Mouse (Mus musculus) midbrain, embryonic 11.5 days (tissue): ENCODE measurements at regions not wholly inside any gene's neighbourhood (a gene's known extent, or its start where the extent isn't known, plus 50 kb on each side); places are given as distances from the start of the nearest gene placed in this dataset.

ENCODE experiments used
- ATAC-seq: fragments of 200-750 bp; cut with Nextera tagmentation; 2 replicates; pipeline ENCODE4 v1.8.0; 2017; ENCODE audit warnings: moderate TSS enrichment, moderate library complexity; ENCODE audit not compliant: low FRiP score
- DNase-seq: peaks from one replicate; pipeline ENCODE4 v3.0.0; 2015; ENCODE audit warnings: low spot score; ENCODE audit errors: missing footprints
- H3K27ac ChIP-seq: fragments of 300-500 bp; sonication (generic); 2 replicates; pipeline ENCODE4 v1.5.1; 2014; ENCODE audit warnings: low read depth, low read length
- H3K27me3 ChIP-seq: fragments of 300-500 bp; sonication (generic); 2 replicates; pipeline ENCODE4 v1.6.1; 2014; ENCODE audit warnings: mild to moderate bottlenecking, low read length, moderate library complexity, mixed read lengths; ENCODE audit not compliant: control insufficient read depth, insufficient read depth
- H3K36me3 ChIP-seq: fragments of 300-500 bp; sonication (generic); 2 replicates; pipeline ENCODE4 v1.6.1; 2014; ENCODE audit warnings: mild to moderate bottlenecking, low read length, moderate library complexity, mixed read lengths; ENCODE audit not compliant: control insufficient read depth, insufficient read depth
- H3K4me1 ChIP-seq: fragments of 300-500 bp; sonication (generic); 2 replicates; pipeline ENCODE4 v1.6.1; 2014; ENCODE audit warnings: low read length; ENCODE audit not compliant: control insufficient read depth, insufficient read depth
- H3K4me2 ChIP-seq: fragments of 300-500 bp; sonication (generic); 2 replicates; pipeline ENCODE4 v1.6.1; 2014; ENCODE audit warnings: mild to moderate bottlenecking, moderate library complexity
- H3K4me3 ChIP-seq: fragments of 300-500 bp; sonication (generic); 2 replicates; pipeline ENCODE4 v1.5.1; 2014; ENCODE audit warnings: low read depth, low read length
- H3K9ac ChIP-seq: fragments of 300-500 bp; sonication (generic); 2 replicates; pipeline ENCODE4 v1.6.1; 2014; ENCODE audit warnings: low read length
- H3K9me3 ChIP-seq: fragments of 300-500 bp; sonication (generic); 2 replicates; pipeline ENCODE4 v1.6.1; 2016; ENCODE audit warnings: low read length; ENCODE audit not compliant: control insufficient read depth
- WGBS: fragments of 180-500 bp; shearing (Covaris S2); extraction: QIAGEN DNeasy Blood & Tissue Kit; methylation state at CpG from one replicate; pipeline ENCODE4 v1.1.7; 2014; 5-methylcytosine and 5-hydroxymethylcytosine counted together

GRCm38 (mm10) chr9:41761050-41761576, 363.0 kb downstream of the Sorl1 start:
- Histone ChIP-seq H3K9me3 (no peaks in the 10 kb centered on the region), H3K4me1 (no peaks in the 10 kb centered on the region), H3K9ac (no peak overlapping the region), H3K27ac (no peak overlapping the region), H3K36me3 (no peaks in the 10 kb centered on the region), H3K27me3 (no peaks in the 10 kb centered on the region), H3K4me3 (no peak overlapping the region), H3K4me2 (no peak overlapping the region)
- ATAC-seq, result no peak
- 80% methylated on average over 3 of the region's 3 CpGs for WGBS
- no peak for DNase-seq

- Histone ChIP-seq H3K36me3 (no peaks in the 10 kb centered on the region), H3K4me2 (no peak overlapping the region), H3K9me3 (no peaks in the 10 kb centered on the region), H3K9ac (no peak overlapping the region), H3K4me3 (no peak overlapping the region), H3K27ac (no peak overlapping the region), H3K27me3 (no peaks in the 10 kb centered on the region), H3K4me1 (no peaks in the 10 kb centered on the region)
- DNase-seq (no peak), ATAC-seq (no peak)
- WGBS, result 87% methylated on average over 6 of the region's 6 CpGs
Measured at GRCm38 (mm10) chr9:41754434-41755002, 369.6 kb downstream of the Sorl1 start.

- Histone ChIP-seq H3K9me3 (no peaks in the 10 kb centered on the region), H3K4me2 (no peak overlapping the region), H3K27ac (no peak overlapping the region), H3K4me1 (no peaks in the 10 kb centered on the region), H3K36me3 (no peaks in the 10 kb centered on the region), H3K4me3 (no peak overlapping the region), H3K9ac (no peak overlapping the region), H3K27me3 (no peaks in the 10 kb centered on the region)
- WGBS, result 91% methylated on average over 5 of the region's 5 CpGs
- ATAC-seq, result no peak
- no peak for DNase-seq
Measured at GRCm38 (mm10) chr9:41745979-41746647, 378.0 kb downstream of the Sorl1 start.

GRCm38 (mm10) chr9:41741500-41741899, 382.6 kb downstream of the Sorl1 start:
- Histone ChIP-seq H3K27me3 (no peaks in the 10 kb centered on the region), H3K4me3 (no peak overlapping the region), H3K9ac (no peak overlapping the region), H3K9me3 (no peaks in the 10 kb centered on the region), H3K4me1 (peaks cover 15% of the 10 kb centered on the region), H3K36me3 (no peaks in the 10 kb centered on the region), H3K4me2 (no peak overlapping the region), H3K27ac (no peak overlapping the region)
- DNase-seq, result no peak
- 89% methylated on average over 5 of the region's 5 CpGs for WGBS
- no peak for ATAC-seq

- Histone ChIP-seq H3K36me3 (no peaks in the 10 kb centered on the region), H3K4me1 (peaks cover 15% of the 10 kb centered on the region), H3K4me2 (no peak overlapping the region), H3K9ac (no peak overlapping the region), H3K27ac (no peak overlapping the region), H3K9me3 (no peaks in the 10 kb centered on the region), H3K4me3 (no peak overlapping the region), H3K27me3 (no peaks in the 10 kb centered on the region)
- DNase-seq (no peak), ATAC-seq (no peak)
- WGBS, result 92% methylated on average over 8 of the region's 8 CpGs
Measured at GRCm38 (mm10) chr9:41740536-41740935, 383.6 kb downstream of the Sorl1 start.

GRCm38 (mm10) chr9:41737671-41738070, 386.4 kb downstream of the Sorl1 start:
- peak overlapping the region; percentile 59 for H3K4me2 ChIP-seq
- H3K27ac ChIP-seq, result peak overlapping the region; percentile 98
- H3K36me3 ChIP-seq, result no peaks in the 10 kb centered on the region
- H3K4me3 ChIP-seq, result no peak overlapping the region
- peaks cover 21% of the 10 kb centered on the region for H3K4me1 ChIP-seq
- WGBS, result 28% methylated on average over 6 of the region's 6 CpGs
- H3K9me3 ChIP-seq, result no peaks in the 10 kb centered on the region; the same call in 1 of the 2 replicates
- no peak for DNase-seq
- no peak for ATAC-seq
- H3K27me3 ChIP-seq, result no peaks in the 10 kb centered on the region
- H3K9ac ChIP-seq, result 0 out of 2 replicates have a peak overlapping the region, but pooled peaks have one; percentile 16

- DNase-seq (no peak), ATAC-seq (peak; percentile 23)
- H3K9me3 ChIP-seq, result no peaks in the 10 kb centered on the region; the same call in 1 of the 2 replicates
- peaks cover 21% of the 10 kb centered on the region for H3K4me1 ChIP-seq
- peak overlapping the region; percentile 59 for H3K4me2 ChIP-seq
- H3K27me3 ChIP-seq, result no peaks in the 10 kb centered on the region
- no peaks in the 10 kb centered on the region for H3K36me3 ChIP-seq
- H3K27ac ChIP-seq, result peak overlapping the region; percentile 98
- 4% methylated on average over 6 of the region's 6 CpGs for WGBS
- peak overlapping the region; percentile 26; the same call in 1 of the 2 replicates for H3K4me3 ChIP-seq
- H3K9ac ChIP-seq, result peak overlapping the region; percentile 68
Measured at GRCm38 (mm10) chr9:41736881-41737280, 387.2 kb downstream of the Sorl1 start.

- Histone ChIP-seq H3K27me3 (no peaks in the 10 kb centered on the region), H3K9ac (peak overlapping the region; percentile 68), H3K36me3 (no peaks in the 10 kb centered on the region), H3K9me3 (no peaks in the 10 kb centered on the region; the same call in 1 of the 2 replicates), H3K4me1 (peaks cover 21% of the 10 kb centered on the region), H3K4me2 (peak overlapping the region; percentile 59), H3K4me3 (peak overlapping the region; percentile 26), H3K27ac (peak overlapping the region; percentile 98)
- peak; percentile 88 for ATAC-seq
- peak; percentile 98 for DNase-seq
- WGBS, result under 1% methylated on average over 16 of the region's 16 CpGs
Measured at GRCm38 (mm10) chr9:41736234-41736859, 387.8 kb downstream of the Sorl1 start.
